Mouse (Mus musculus) heart, embryonic 13.5 days (tissue): ENCODE measurements around the gene 5430419D17Rik. TPM values are rescaled to one million over a fixed set of nuclear protein-coding genes. Genes with fewer than 3 reads are reported as not detected.

Experiments used
- ATAC-seq: fragments of 200-750 bp; cut with Nextera tagmentation; 2 replicates; pipeline ENCODE4 v1.8.0; 2017; ENCODE audit warnings: moderate TSS enrichment; ENCODE audit not compliant: insufficient number of reproducible peaks, low FRiP score, low TSS enrichment; ENCODE audit errors: extremely low read depth
- H3K27ac ChIP-seq: fragments of 300-500 bp; sonication (generic); replicated peaks from 2 replicates; pipeline ENCODE4 v1.5.1; 2015; ENCODE audit warnings: moderate library complexity, mild to moderate bottlenecking, inconsistent platforms
- H3K27me3 ChIP-seq: fragments of 300-500 bp; sonication (generic); replicated peaks from 2 replicates; pipeline ENCODE4 v1.6.1; 2015; ENCODE audit warnings: mild to moderate bottlenecking, inconsistent platforms
- H3K36me3 ChIP-seq: fragments of 300-500 bp; sonication (generic); 2 replicates; pipeline ENCODE4 v1.6.1; 2015; ENCODE audit warnings: mild to moderate bottlenecking, inconsistent platforms
- H3K4me1 ChIP-seq: fragments of 300-500 bp; sonication (generic); 2 replicates; pipeline ENCODE4 v1.6.1; 2015; ENCODE audit warnings: inconsistent platforms
- H3K4me2 ChIP-seq: fragments of 300-500 bp; sonication (generic); 2 replicates; pipeline ENCODE4 v1.6.1; 2015; ENCODE audit warnings: inconsistent platforms, mild to moderate bottlenecking, moderate library complexity
- H3K4me3 ChIP-seq: fragments of 300-500 bp; sonication (generic); 2 replicates; pipeline ENCODE4 v1.5.1; 2015; ENCODE audit warnings: moderate library complexity, mild to moderate bottlenecking, inconsistent platforms
- H3K9ac ChIP-seq: fragments of 300-500 bp; sonication (generic); 2 replicates; pipeline ENCODE4 v1.6.1; 2015; ENCODE audit warnings: inconsistent platforms, mild to moderate bottlenecking, moderate library complexity
- H3K9me3 ChIP-seq: fragments of 300-500 bp; sonication (generic); 2 replicates; pipeline ENCODE4 v1.6.1; 2016; ENCODE audit warnings: inconsistent platforms
- WGBS: fragments of 180-500 bp; shearing (Covaris S2); methylation state at CpG from one replicate; pipeline ENCODE4 v1.1.7; 2015; ENCODE audit warnings: mixed read lengths; 5-methylcytosine and 5-hydroxymethylcytosine counted together
- polyA plus RNA-seq: library from polyadenylated mRNA; unstranded; fragments of >200 nt; fragmentation: Nextera tagmentation; extraction: Ambion mirVana; gene quantifications from 2 replicates; pipeline ENCODE4 v1.2.1, GENCODE M21; 2015

The 5430419D17Rik gene
- 0.09 and 0.27 TPM in 2 replicates for polyA plus RNA-seq

DNA sequence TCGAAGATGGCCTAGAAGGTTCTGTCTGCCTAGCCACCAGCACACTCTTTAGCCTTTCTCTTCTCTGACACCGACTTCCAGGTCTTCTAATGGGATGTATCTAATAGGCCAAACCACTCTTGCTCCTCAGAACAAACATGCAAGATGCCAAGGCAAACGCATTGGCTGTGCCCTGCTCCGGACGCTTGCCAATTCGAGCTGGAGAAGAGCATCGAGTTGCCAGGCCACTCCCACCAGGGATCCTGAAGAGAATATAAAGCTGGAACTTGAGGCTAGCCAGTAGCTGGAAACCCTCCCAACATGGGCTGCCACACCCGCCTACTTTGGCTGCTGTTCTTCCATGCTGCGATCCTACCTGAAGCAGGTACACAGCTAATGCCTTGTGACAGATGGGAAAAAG is at the start of gene 5430419D17Rik:
Gene 5430419D17Rik, plus strand, starts transcription at position 282 of the 400 bp plus-strand sequence.
- Histone ChIP-seq H3K27me3 (no peaks in the 10 kb centered on the region), H3K27ac (no peak within 1 kb of the TSS), H3K9ac (no peak within 1 kb of the TSS), H3K36me3 (no peaks in the 10 kb centered on the region), H3K4me3 (no peak within 1 kb of the TSS), H3K9me3 (no peaks in the 10 kb centered on the region), H3K4me2 (no peak within 1 kb of the TSS), H3K4me1 (no peaks in the 10 kb centered on the region)
- no peak for ATAC-seq
- WGBS, result 84% methylated on average over 9 of the region's 9 CpGs

DNA sequence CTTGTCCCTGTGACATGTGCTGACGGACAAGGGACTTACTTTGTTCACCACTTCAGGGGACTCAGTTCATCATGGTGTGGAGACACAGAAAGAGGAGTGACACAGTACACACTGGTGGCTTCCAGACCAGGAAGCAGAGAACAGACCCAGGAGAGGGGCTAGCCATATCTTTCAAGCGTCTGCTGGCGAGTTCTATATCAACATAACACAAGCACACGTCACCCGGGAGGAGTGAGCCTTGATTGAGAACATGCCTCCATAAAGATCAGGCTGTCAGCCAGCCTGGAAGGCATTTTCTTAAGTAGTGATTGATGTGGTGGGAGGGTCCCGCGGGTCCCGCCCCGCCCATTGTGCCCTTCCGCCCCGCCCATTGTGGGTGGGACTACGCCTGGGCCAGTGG is 44.2 kb upstream of the 5430419D17Rik start:
- peaks cover 3% of the 10 kb centered on the region; the same call in 1 of the 2 replicates for H3K4me1 ChIP-seq
- H3K4me2 ChIP-seq, result no peak overlapping the region
- H3K9ac ChIP-seq, result no peak overlapping the region
- H3K9me3 ChIP-seq, result peaks cover 3% of the 10 kb centered on the region; the same call in 1 of the 2 replicates
- H3K36me3 ChIP-seq, result no peaks in the 10 kb centered on the region
- WGBS, result 44% methylated on average over 12 of the region's 12 CpGs
- H3K4me3 ChIP-seq, result no peak overlapping the region
- H3K27ac ChIP-seq, result no peak overlapping the region
- peaks cover 27% of the 10 kb centered on the region for H3K27me3 ChIP-seq
- no peak; the same call in 1 of the 2 replicates for ATAC-seq

DNA sequence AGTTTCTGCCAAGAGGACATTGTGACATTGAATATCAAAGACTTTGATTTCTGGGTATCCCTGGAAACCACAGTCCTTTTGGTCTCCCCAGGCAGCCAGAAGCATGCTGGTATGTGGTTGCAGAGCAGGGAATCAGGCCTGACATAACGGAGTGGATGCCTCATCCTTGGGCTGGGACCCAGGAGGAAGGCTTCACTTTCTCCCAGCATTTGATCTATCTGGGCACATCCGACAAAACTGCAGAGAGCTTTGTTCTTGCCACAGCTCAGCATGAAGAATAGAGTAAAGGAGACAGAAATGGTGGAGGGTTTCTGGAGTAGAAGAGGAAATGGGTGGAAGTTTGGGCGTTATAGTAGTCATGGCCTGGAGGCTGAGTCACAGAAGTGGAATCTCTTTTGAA is 41.0 kb upstream of the 5430419D17Rik start:
- peaks cover 3% of the 10 kb centered on the region; the same call in 1 of the 2 replicates for H3K4me1 ChIP-seq
- ATAC-seq, result no peak
- H3K4me2 ChIP-seq, result no peak overlapping the region
- no peaks in the 10 kb centered on the region for H3K36me3 ChIP-seq
- no peak overlapping the region for H3K4me3 ChIP-seq
- peaks cover 3% of the 10 kb centered on the region; the same call in 1 of the 2 replicates for H3K9me3 ChIP-seq
- H3K9ac ChIP-seq, result no peak overlapping the region
- H3K27me3 ChIP-seq, result peaks cover 35% of the 10 kb centered on the region
- WGBS, result 64% methylated on average over 3 of the region's 3 CpGs
- no peak overlapping the region for H3K27ac ChIP-seq

DNA sequence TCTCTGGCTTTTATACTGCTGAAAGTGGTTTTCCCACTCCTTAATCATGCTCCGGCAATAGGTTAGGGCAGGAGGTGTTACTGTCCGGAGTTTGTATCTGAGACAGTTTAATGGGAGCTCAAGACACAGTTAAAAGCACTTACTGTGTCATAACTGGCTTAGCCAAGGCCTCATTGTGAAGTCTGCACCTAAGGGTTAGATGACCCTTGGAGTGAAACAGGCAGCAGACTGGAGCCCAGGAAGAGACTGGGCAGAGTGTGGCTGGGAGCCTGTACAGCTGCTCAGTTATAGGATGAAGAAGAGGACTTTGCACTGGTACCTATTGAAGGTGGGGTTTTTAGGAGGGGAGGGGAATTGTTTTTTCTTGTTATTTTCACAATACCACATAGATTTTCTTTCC is 28.0 kb upstream of the 5430419D17Rik start, which contains the start of gene 4933402N03Rik:
Gene 4933402N03Rik, minus strand, starts transcription at position 101 of the 400 bp plus-strand sequence.
- 77% methylated on average over 2 of the region's 2 CpGs for WGBS
- H3K9me3 ChIP-seq, result no peaks in the 10 kb centered on the region
- no peaks in the 10 kb centered on the region for H3K36me3 ChIP-seq
- no peak for ATAC-seq
- H3K9ac ChIP-seq, result no peak within 1 kb of the TSS
- H3K27ac ChIP-seq, result no peak within 1 kb of the TSS
- 0 out of 2 replicates have a peak, but pooled peaks cover 4% of the 10 kb centered on the region for H3K27me3 ChIP-seq
- no peaks in the 10 kb centered on the region for H3K4me1 ChIP-seq
- H3K4me2 ChIP-seq, result no peak within 1 kb of the TSS
- no peak within 1 kb of the TSS for H3K4me3 ChIP-seq

DNA sequence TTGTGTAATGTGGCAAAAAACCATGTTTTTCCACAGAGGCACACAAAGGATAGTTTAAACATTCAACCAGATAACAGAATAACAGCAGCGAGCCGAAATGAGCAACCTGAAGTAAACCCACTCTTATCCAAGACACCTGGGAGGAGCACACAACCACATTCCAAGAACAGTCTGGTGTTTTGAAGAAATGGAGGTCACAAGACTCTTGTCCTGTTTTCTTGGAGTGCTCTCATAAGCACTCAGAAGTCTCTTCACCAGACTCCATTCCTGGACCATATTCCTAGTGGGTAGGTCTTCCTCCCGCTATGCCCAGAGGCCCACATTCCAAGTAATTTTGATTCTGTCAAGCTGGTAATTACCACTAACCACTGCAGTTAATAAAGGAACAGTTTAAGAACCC is 24.0 kb upstream of the 5430419D17Rik start:
- H3K4me3 ChIP-seq, result no peak overlapping the region
- H3K27ac ChIP-seq, result no peak overlapping the region
- no peaks in the 10 kb centered on the region for H3K9me3 ChIP-seq
- peaks cover 4% of the 10 kb centered on the region; the same call in 1 of the 2 replicates for H3K27me3 ChIP-seq
- no peaks in the 10 kb centered on the region for H3K36me3 ChIP-seq
- H3K9ac ChIP-seq, result no peak overlapping the region
- peaks cover 6% of the 10 kb centered on the region; the same call in 1 of the 2 replicates for H3K4me1 ChIP-seq
- no peak for ATAC-seq
- no peak overlapping the region for H3K4me2 ChIP-seq
- WGBS, result 74% methylated on average over 3 of the region's 3 CpGs

DNA sequence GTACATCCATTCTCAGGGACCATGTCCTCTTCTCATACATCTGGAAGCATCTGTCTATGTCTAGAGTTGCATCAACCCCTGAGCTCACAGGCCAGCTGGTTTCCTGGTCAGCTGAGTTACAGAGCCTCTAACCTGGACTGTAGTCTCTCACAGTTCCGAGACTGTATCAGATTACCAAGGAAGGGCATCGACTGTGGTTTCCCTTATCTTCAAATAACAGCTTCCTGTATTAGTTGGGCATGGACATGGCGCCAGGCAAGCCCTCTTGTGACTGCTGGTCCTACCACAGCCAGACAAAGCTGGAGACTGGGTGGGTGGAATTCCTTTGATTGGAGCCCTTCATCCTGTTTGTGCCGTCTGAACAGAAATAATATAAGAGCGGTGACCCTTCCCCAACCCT is 21.2 kb upstream of the 5430419D17Rik start:
- H3K9me3 ChIP-seq, result no peaks in the 10 kb centered on the region
- no peak overlapping the region for H3K4me3 ChIP-seq
- no peak overlapping the region for H3K27ac ChIP-seq
- no peak overlapping the region for H3K9ac ChIP-seq
- H3K4me2 ChIP-seq, result no peak overlapping the region
- peaks cover 6% of the 10 kb centered on the region; the same call in 1 of the 2 replicates for H3K4me1 ChIP-seq
- H3K36me3 ChIP-seq, result no peaks in the 10 kb centered on the region
- 62% methylated on average over 5 of the region's 5 CpGs for WGBS
- ATAC-seq, result no peak
- peaks cover 4% of the 10 kb centered on the region; the same call in 1 of the 2 replicates for H3K27me3 ChIP-seq

DNA sequence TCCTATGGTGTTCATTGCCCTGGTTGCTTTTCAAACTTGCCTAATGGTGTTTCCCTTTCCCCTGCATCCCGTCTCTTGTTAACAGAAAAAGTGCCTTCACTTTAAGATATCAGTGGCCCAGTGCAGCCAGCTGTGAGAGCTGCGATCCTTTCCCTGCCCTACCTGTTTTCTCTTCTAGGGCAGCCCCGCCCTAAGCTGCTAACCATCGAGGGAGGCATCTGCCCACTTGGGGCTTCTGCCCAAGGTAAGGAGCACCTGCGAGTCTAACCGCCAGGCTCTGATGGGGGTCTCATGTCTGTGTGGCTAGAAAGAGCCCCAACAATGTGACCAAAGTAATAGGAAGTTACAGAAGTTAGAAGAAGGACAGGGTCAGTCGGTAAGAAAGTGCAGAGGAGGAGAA is 12.0 kb upstream of the 5430419D17Rik start:
- no peak overlapping the region for H3K27ac ChIP-seq
- no peak overlapping the region for H3K4me2 ChIP-seq
- WGBS, result 57% methylated on average over 7 of the region's 7 CpGs
- H3K4me3 ChIP-seq, result no peak overlapping the region
- H3K4me1 ChIP-seq, result no peaks in the 10 kb centered on the region
- no peaks in the 10 kb centered on the region for H3K9me3 ChIP-seq
- H3K9ac ChIP-seq, result no peak overlapping the region
- ATAC-seq, result no peak
- H3K36me3 ChIP-seq, result no peaks in the 10 kb centered on the region
- no peaks in the 10 kb centered on the region for H3K27me3 ChIP-seq

DNA sequence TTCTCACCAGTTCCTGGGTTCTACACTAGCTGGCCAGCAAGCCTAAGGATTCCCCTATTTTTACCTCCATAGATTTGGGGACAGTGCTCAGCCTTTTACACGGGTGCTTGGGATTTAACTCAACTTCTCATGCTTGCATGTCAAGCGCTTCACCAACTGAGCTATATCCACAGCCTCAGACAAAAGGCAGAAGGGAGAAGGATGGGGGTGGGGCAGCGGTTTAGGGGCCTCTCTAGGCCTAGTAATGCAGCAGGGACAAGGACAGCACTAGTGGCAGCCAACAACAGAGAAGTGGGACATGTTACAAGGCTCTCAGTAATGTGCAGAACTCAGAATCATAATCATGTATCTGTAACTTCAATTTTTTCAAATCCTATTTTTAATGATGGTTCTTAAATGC is 6.4 kb upstream of the 5430419D17Rik start:
- no peaks in the 10 kb centered on the region for H3K27me3 ChIP-seq
- no peak overlapping the region for H3K4me3 ChIP-seq
- 68% methylated on average over 3 of the region's 3 CpGs for WGBS
- no peaks in the 10 kb centered on the region for H3K9me3 ChIP-seq
- no peak overlapping the region for H3K9ac ChIP-seq
- ATAC-seq, result no peak
- H3K27ac ChIP-seq, result no peak overlapping the region
- H3K4me2 ChIP-seq, result no peak overlapping the region
- no peaks in the 10 kb centered on the region for H3K4me1 ChIP-seq
- H3K36me3 ChIP-seq, result no peaks in the 10 kb centered on the region

DNA sequence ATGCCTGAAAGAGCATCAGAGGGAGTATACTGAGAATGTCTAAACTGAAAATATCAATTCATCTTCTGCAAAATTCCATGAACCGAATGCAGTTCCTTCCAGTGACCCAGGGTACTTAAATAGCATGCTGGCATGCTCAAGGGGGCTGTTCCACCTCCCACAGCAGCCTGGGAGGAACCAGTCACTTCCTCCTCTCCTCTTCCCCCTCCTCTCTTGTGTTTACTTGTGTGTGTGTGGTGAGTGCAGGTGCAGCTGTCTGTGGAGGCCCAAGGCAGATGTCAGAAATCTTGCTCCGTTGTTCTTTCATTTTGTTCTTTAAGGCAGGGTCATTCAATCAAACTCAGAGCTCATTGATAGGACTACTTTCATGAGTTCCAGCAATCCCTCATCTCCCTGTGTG is 5.1 kb upstream of the 5430419D17Rik start:
- no peak overlapping the region for H3K27ac ChIP-seq
- ATAC-seq, result no peak
- H3K9me3 ChIP-seq, result no peaks in the 10 kb centered on the region
- no peaks in the 10 kb centered on the region for H3K4me1 ChIP-seq
- H3K4me2 ChIP-seq, result no peak overlapping the region
- H3K27me3 ChIP-seq, result no peaks in the 10 kb centered on the region
- no peak overlapping the region for H3K4me3 ChIP-seq
- no peak overlapping the region for H3K9ac ChIP-seq
- WGBS, result 49% methylated on average over 2 of the region's 2 CpGs
- no peaks in the 10 kb centered on the region for H3K36me3 ChIP-seq

DNA sequence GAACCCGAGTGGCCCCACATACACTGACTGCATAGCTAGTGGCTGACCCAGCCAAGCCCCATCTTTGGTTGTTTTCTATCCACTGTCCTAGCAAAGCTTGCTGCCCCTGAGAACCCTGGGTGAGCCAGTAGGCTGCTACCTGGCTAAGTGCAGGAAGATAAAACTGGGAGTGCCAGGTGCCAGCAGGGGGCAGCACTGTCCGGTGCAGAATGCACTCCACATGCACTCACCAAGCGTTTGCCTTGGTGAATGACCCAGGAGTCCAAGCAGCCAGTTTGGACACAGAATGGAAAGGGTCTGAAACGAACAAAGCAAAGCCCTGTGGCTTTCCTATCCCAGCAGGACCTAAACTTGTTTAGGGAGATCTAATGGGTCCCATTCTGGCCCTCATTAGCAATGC is 8.5 kb downstream of the 5430419D17Rik start:
- H3K27ac ChIP-seq, result no peak overlapping the region
- WGBS, result 37% methylated on average over 4 of the region's 4 CpGs
- H3K4me3 ChIP-seq, result no peak overlapping the region
- H3K9ac ChIP-seq, result no peak overlapping the region
- H3K9me3 ChIP-seq, result no peaks in the 10 kb centered on the region
- no peaks in the 10 kb centered on the region for H3K36me3 ChIP-seq
- H3K4me1 ChIP-seq, result no peaks in the 10 kb centered on the region
- ATAC-seq, result no peak; the same call in 1 of the 2 replicates
- H3K27me3 ChIP-seq, result peaks cover 9% of the 10 kb centered on the region
- no peak overlapping the region for H3K4me2 ChIP-seq

DNA sequence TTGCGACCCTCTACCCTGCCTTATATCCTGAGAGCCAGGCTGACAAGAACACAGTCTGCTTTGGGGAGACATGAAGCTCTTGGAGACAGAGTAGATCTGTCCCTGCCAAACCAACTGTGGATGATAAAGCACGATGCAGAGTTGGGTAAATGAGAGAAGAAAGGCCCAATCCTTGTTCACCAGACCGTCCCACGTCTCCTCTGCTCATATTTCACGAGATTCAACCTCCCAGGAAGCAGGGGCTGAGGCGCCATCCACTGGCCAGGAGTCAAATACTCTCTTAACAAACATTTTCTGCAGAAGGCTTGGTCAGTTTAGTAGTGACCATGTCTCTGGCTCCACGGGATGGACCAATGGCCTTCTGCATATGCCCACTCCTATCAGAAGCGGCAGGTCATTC is 10.1 kb downstream of the 5430419D17Rik start:
- no peak for ATAC-seq
- Histone ChIP-seq H3K9me3 (no peaks in the 10 kb centered on the region), H3K27me3 (peaks cover 9% of the 10 kb centered on the region), H3K9ac (no peak overlapping the region), H3K4me3 (no peak overlapping the region), H3K27ac (no peak overlapping the region), H3K4me1 (no peaks in the 10 kb centered on the region), H3K36me3 (no peaks in the 10 kb centered on the region), H3K4me2 (no peak overlapping the region)
- 59% methylated on average over 8 of the region's 8 CpGs for WGBS

DNA sequence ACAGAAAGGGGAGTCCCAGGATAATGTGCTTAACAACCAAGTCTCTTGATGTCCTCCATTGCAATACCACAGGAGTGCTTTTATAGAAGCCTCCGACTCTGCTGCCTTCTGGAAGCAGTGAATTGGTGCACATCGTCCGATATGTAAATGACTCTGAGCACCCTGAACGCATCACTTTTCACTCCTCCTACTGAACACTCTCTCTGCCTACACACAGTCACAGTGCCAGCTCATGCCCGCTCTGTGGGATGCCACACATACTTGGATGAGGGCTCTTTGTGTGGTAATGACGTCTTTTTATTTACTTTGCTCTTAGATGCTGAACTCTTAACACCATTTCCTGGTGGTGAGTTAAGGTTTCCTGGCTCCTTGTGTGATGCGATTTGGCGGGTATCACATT is 12.8 kb downstream of the 5430419D17Rik start:
- no peak overlapping the region for H3K4me2 ChIP-seq
- H3K9ac ChIP-seq, result no peak overlapping the region
- no peaks in the 10 kb centered on the region for H3K9me3 ChIP-seq
- H3K27me3 ChIP-seq, result peaks cover 9% of the 10 kb centered on the region
- 65% methylated on average over 8 of the region's 8 CpGs for WGBS
- H3K4me3 ChIP-seq, result no peak overlapping the region
- H3K36me3 ChIP-seq, result no peaks in the 10 kb centered on the region
- no peak for ATAC-seq
- no peaks in the 10 kb centered on the region for H3K4me1 ChIP-seq
- H3K27ac ChIP-seq, result no peak overlapping the region
